Mouse (Mus musculus) hindbrain, postnatal 0 days (tissue): ENCODE results near the gene Igfbp5. TPM values are rescaled to one million over a fixed set of nuclear protein-coding genes. Genes with fewer than 3 reads are reported as not detected.

Experiments
- ATAC-seq: fragments of 200-750 bp; cut with Nextera tagmentation; 2 replicates; pipeline ENCODE4 v1.8.0; 2017; ENCODE audit warnings: mild to moderate bottlenecking, moderate TSS enrichment, moderate library complexity
- DNase-seq: peaks from one replicate; pipeline ENCODE4 v3.0.0-alpha.2; 2015; ENCODE audit warnings: low spot score
- H3K27ac ChIP-seq: fragments of 300-500 bp; sonication (generic); 2 replicates; pipeline ENCODE4 v1.5.1; 2014; ENCODE audit warnings: mild to moderate bottlenecking
- H3K27me3 ChIP-seq: fragments of 300-500 bp; sonication (generic); 2 replicates; pipeline ENCODE4 v1.6.1; 2014; ENCODE audit warnings: low read length, mixed read lengths; ENCODE audit not compliant: insufficient read depth
- H3K36me3 ChIP-seq: fragments of 300-500 bp; sonication (generic); 2 replicates; pipeline ENCODE4 v1.6.1; 2014; ENCODE audit warnings: low read length, mixed read lengths; ENCODE audit not compliant: insufficient read depth
- H3K4me1 ChIP-seq: fragments of 300-500 bp; sonication (generic); 2 replicates; pipeline ENCODE4 v1.6.1; 2014; ENCODE audit warnings: antibody characterized with exemption, low read length, mixed read lengths; ENCODE audit not compliant: insufficient read depth
- H3K4me2 ChIP-seq: fragments of 300-500 bp; sonication (generic); 2 replicates; pipeline ENCODE4 v1.6.1; 2014; ENCODE audit warnings: low read depth, mild to moderate bottlenecking, low read length, moderate library complexity, mixed read lengths
- H3K4me3 ChIP-seq: fragments of 300-500 bp; sonication (generic); 2 replicates; pipeline ENCODE4 v1.5.1; 2014; ENCODE audit warnings: low read length
- H3K9ac ChIP-seq: fragments of 300-500 bp; sonication (generic); replicated peaks from 2 replicates; pipeline ENCODE4 v1.6.1; 2014; ENCODE audit warnings: mild to moderate bottlenecking, low read length, moderate library complexity, mixed read lengths
- H3K9me3 ChIP-seq: fragments of 300-500 bp; sonication (generic); 2 replicates; pipeline ENCODE4 v1.6.1; 2016; ENCODE audit warnings: low read length, mixed read lengths
- CTCF ChIP-seq: IDR thresholded peaks from 2 replicates; pipeline ENCODE4 v1.5.1; 2016; ENCODE audit warnings: antibody characterized with exemption, control low read depth, low read depth
- WGBS: fragments of 180-500 bp; shearing (Covaris S2); extraction: QIAGEN DNeasy Blood & Tissue Kit; methylation state at CpG from one replicate; pipeline ENCODE4 v1.1.7; 2014; 5-methylcytosine and 5-hydroxymethylcytosine counted together
- polyA plus RNA-seq: library from polyadenylated mRNA; unstranded; fragments of >200 nt; fragmentation: Nextera tagmentation; extraction: Ambion mirVana; gene quantifications from 2 replicates; pipeline ENCODE4 v1.2.1, GENCODE M21; 2015
- total RNA-seq: library from RNA; depleted of rRNA; stranded (reverse); fragments of >200 nt; gene quantifications from 2 replicates; pipeline ENCODE4 v1.2.3, GENCODE M21; 2014

The Igfbp5 gene
- total and polyA plus RNA-seq, 2 experiments from 2014 or later = 44.6 to 127 TPM

GRCm38 (mm10) chr1:72825921-72826320 is 48.8 kb downstream of the Igfbp5 start:
- 17% methylated on average over 4 of the region's 4 CpGs for WGBS
- Histone ChIP-seq H3K36me3 (no peaks in the 10 kb centered on the region), H3K9me3 (no peaks in the 10 kb centered on the region), H3K9ac (peak overlapping the region; percentile 48), H3K4me2 (peak overlapping the region; percentile 97), H3K4me1 (peaks cover 23% of the 10 kb centered on the region), H3K27me3 (no peaks in the 10 kb centered on the region), H3K4me3 (peak overlapping the region; percentile 76), H3K27ac (peak overlapping the region; percentile 71; the same call in 1 of the 2 replicates)
- ATAC-seq (no peak), DNase-seq (no peak)
- TF ChIP-seq CTCF = no peak

GRCm38 (mm10) chr1:72825286-72825685 is 49.4 kb downstream of the Igfbp5 start:
- Histone ChIP-seq H3K36me3 (no peaks in the 10 kb centered on the region), H3K4me3 (peak overlapping the region; percentile 76), H3K9me3 (no peaks in the 10 kb centered on the region), H3K9ac (peak overlapping the region; percentile 76), H3K4me1 (peaks cover 23% of the 10 kb centered on the region), H3K27me3 (no peaks in the 10 kb centered on the region), H3K4me2 (peak overlapping the region; percentile 97), H3K27ac (peak overlapping the region; percentile 71; the same call in 1 of the 2 replicates)
- no peak for TF ChIP-seq CTCF
- peak; percentile 13; the same call in 1 of the 2 replicates for ATAC-seq
- peak; percentile 55 for DNase-seq
- 1% methylated on average over 20 of the region's 20 CpGs for WGBS

GRCm38 (mm10) chr1:72824707-72825101 is 50.0 kb downstream of the Igfbp5 start:
- Histone ChIP-seq H3K27ac (peak overlapping the region; percentile 71), H3K4me1 (peaks cover 23% of the 10 kb centered on the region), H3K4me2 (peak overlapping the region; percentile 97), H3K9ac (peak overlapping the region; percentile 76), H3K9me3 (no peaks in the 10 kb centered on the region), H3K27me3 (no peaks in the 10 kb centered on the region), H3K4me3 (peak overlapping the region; percentile 76), H3K36me3 (no peaks in the 10 kb centered on the region)
- ATAC-seq = peak; percentile 63; the same call in 1 of the 2 replicates
- 0% methylated on average over 37 of the region's 37 CpGs for WGBS
- TF ChIP-seq CTCF = no peak
- no peak for DNase-seq

GRCm38 (mm10) chr1:72823751-72824706 is 50.7 kb downstream of the Igfbp5 start, which contains the start of gene Igfbp2:
TSS of gene Igfbp2 (plus strand) at chr1:72824503.
- Histone ChIP-seq H3K27me3 (no peaks in the 10 kb centered on the region), H3K9ac (peak within 1 kb of the TSS; percentile 76), H3K36me3 (no peaks in the 10 kb centered on the region), H3K9me3 (no peaks in the 10 kb centered on the region), H3K27ac (peak within 1 kb of the TSS; percentile 71), H3K4me2 (peak within 1 kb of the TSS; percentile 97), H3K4me3 (peak within 1 kb of the TSS; percentile 76), H3K4me1 (peaks cover 23% of the 10 kb centered on the region)
- peak; percentile 80 for ATAC-seq
- DNase-seq = peak; percentile 81
- no peak for TF ChIP-seq CTCF
- WGBS = 4% methylated on average over 49 of the region's 58 CpGs

- WGBS = 68% methylated on average over 10 of the region's 10 CpGs
Measured at GRCm38 (mm10) chr1:72822893-72823292, 51.8 kb downstream of the Igfbp5 start.

GRCm38 (mm10) chr1:72819995-72820394 is 54.7 kb downstream of the Igfbp5 start:
- Histone ChIP-seq H3K9ac (no peak overlapping the region), H3K36me3 (no peaks in the 10 kb centered on the region), H3K9me3 (no peaks in the 10 kb centered on the region), H3K4me2 (no peak overlapping the region), H3K4me1 (no peaks in the 10 kb centered on the region), H3K27ac (no peak overlapping the region), H3K27me3 (no peaks in the 10 kb centered on the region), H3K4me3 (no peak overlapping the region)
- no peak for ATAC-seq
- WGBS = 88% methylated on average over 6 of the region's 6 CpGs
- no peak for DNase-seq
- TF ChIP-seq CTCF = no peak

More at GRCm38 (mm10) chr1:72822893-72823292, 51.8 kb downstream of the Igfbp5 start:
- peaks cover 15% of the 10 kb centered on the region for H3K4me1 ChIP-seq
- H3K27me3 ChIP-seq = no peaks in the 10 kb centered on the region
- no peak overlapping the region for H3K9ac ChIP-seq
- no peak overlapping the region for H3K4me2 ChIP-seq
- DNase-seq = no peak
- no peaks in the 10 kb centered on the region for H3K36me3 ChIP-seq
- no peak overlapping the region for H3K4me3 ChIP-seq
- no peak for TF ChIP-seq CTCF
- no peaks in the 10 kb centered on the region for H3K9me3 ChIP-seq
- H3K27ac ChIP-seq = no peak overlapping the region
- no peak for ATAC-seq
